Mouse (Mus musculus) layer of hippocampus, adult 11-12 months (tissue): Measurements from ENCODE around the gene Ttc30a1.

Experiments used
- DNase-seq: peaks from one replicate; pipeline ENCODE4 v3.0.0; 2022; ENCODE audit warnings: low spot score

Gene Ttc30a1

GRCm38 (mm10) chr2:75930941-75931340 is 50.8 kb downstream of the Ttc30a1 start:
- DNase-seq: no peak

- no peak for DNase-seq
These were observed 51.9 kb downstream of the Ttc30a1 start for GRCm38 (mm10) chr2:75929786-75930444.

DNA sequence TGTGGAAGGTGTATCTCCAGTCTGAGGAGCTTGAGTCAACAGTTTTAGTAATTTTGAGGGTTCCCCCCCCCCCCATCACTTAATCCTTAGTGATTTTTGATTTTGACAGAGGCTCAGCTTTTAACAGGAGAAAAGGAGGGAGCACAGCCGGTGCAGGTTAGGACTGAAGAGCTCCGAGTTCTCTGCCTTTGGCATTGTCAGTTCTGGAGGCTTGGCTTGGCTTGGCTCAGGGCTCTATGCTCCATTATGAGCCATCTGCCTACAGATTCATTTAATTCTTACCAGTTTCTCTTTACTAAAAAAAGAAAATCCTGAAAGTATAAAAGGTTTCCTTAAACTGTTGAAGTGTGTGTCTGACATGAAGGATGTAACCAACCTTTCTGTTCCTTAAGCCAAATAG is 52.6 kb downstream of the Ttc30a1 start:
- DNase-seq: no peak
